Mouse (Mus musculus) lung, embryonic 16.5 days (tissue): Measurements from ENCODE around the gene Gzf1. TPM values are rescaled to one million over a fixed set of nuclear protein-coding genes. Genes with fewer than 3 reads are reported as not detected.

Source experiments
- ATAC-seq: fragments of 200-750 bp; cut with Nextera tagmentation; 2 replicates; pipeline ENCODE4 v1.8.0; 2017; ENCODE audit warnings: low read depth, mild to moderate bottlenecking, moderate library complexity
- H3K27ac ChIP-seq: fragments of 300-500 bp; sonication (generic); 2 replicates; pipeline ENCODE4 v1.5.1; 2014; ENCODE audit warnings: mild to moderate bottlenecking, control low read depth, low read length
- H3K27me3 ChIP-seq: fragments of 300-500 bp; sonication (generic); 2 replicates; pipeline ENCODE4 v1.6.1; 2014; ENCODE audit warnings: low read depth, low read length, mixed read lengths; ENCODE audit not compliant: control insufficient read depth, insufficient read depth
- H3K36me3 ChIP-seq: fragments of 300-500 bp; sonication (generic); 2 replicates; pipeline ENCODE4 v1.6.1; 2014; ENCODE audit warnings: low read length; ENCODE audit not compliant: control insufficient read depth, insufficient read depth
- H3K4me1 ChIP-seq: fragments of 300-500 bp; sonication (generic); replicated peaks from 2 replicates; pipeline ENCODE4 v1.6.1; 2014; ENCODE audit warnings: low read length, mixed read lengths; ENCODE audit not compliant: control insufficient read depth, insufficient read depth
- H3K4me2 ChIP-seq: fragments of 300-500 bp; sonication (generic); 2 replicates; pipeline ENCODE4 v1.6.1; 2014; ENCODE audit warnings: low read depth, low read length, control low read depth
- H3K4me3 ChIP-seq: fragments of 300-500 bp; sonication (generic); 2 replicates; pipeline ENCODE4 v1.5.1; 2014; ENCODE audit warnings: mild to moderate bottlenecking, low read length, control low read depth
- H3K9ac ChIP-seq: fragments of 300-500 bp; sonication (generic); 2 replicates; pipeline ENCODE4 v1.6.1; 2014; ENCODE audit warnings: low read length, control low read depth
- H3K9me3 ChIP-seq: fragments of 300-500 bp; sonication (generic); 2 replicates; pipeline ENCODE4 v1.6.1; 2016; ENCODE audit warnings: low read length; ENCODE audit not compliant: control insufficient read depth
- WGBS: fragments of 180-500 bp; shearing (Covaris S2); extraction: QIAGEN DNeasy Blood & Tissue Kit; methylation state at CpG from one replicate; pipeline ENCODE4 v1.1.7; 2014; 5-methylcytosine and 5-hydroxymethylcytosine counted together
- polyA plus RNA-seq: library from polyadenylated mRNA; unstranded; fragments of >200 nt; fragmentation: Nextera tagmentation; extraction: Ambion mirVana; gene quantifications from 2 replicates; pipeline ENCODE4 v1.2.1, GENCODE M21; 2015

The Gzf1 gene
- polyA plus RNA-seq, 1 experiment from 2014 or later, result 22.6 TPM

GRCm38 (mm10) chr2:148672199-148673096 is 8.4 kb upstream of the Gzf1 start, which contains the start of gene Nxt1:
TSS of gene Nxt1 (plus strand) at chr2:148672601.
- Histone ChIP-seq H3K4me2 (peak within 1 kb of the TSS; percentile 87), H3K27ac (peak within 1 kb of the TSS; percentile 73), H3K9ac (peak within 1 kb of the TSS; percentile 91), H3K27me3 (no peaks in the 10 kb centered on the region), H3K9me3 (no peaks in the 10 kb centered on the region), H3K4me3 (peak within 1 kb of the TSS; percentile 79), H3K4me1 (peaks cover 10% of the 10 kb centered on the region), H3K36me3 (peaks cover 11% of the 10 kb centered on the region)
- under 1% methylated on average over 58 of the region's 58 CpGs for WGBS
- ATAC-seq, result peak; percentile 100

DNA sequence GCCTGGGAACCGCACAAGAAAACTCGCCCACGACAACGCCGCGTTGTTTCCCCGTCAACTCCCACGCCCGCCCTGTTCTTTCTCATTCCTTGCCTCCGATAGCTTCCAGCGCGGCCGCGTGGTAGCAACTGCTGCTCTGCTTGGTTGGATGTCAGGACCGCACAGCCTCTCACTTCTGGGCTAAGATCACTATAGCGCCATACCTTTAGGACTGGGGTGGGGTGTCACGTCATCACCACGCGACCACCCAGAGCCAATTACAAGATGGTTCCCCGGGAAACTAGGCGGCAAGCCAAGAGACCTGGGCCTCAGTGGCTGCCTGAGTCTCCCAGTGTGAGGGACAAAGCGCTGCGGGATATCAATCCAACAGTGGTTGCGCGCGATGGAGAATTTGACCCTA is 3.0 kb upstream of the Gzf1 start:
- Histone ChIP-seq H3K9ac (peak overlapping the region; percentile 8), H3K4me3 (peak overlapping the region; percentile 34), H3K4me2 (peak overlapping the region; percentile 43), H3K36me3 (peaks cover 11% of the 10 kb centered on the region), H3K27ac (peak overlapping the region; percentile 19), H3K4me1 (peaks cover 35% of the 10 kb centered on the region), H3K27me3 (no peaks in the 10 kb centered on the region), H3K9me3 (no peaks in the 10 kb centered on the region)
- WGBS, result 13% methylated on average over 26 of the region's 26 CpGs
- ATAC-seq, result no peak

DNA sequence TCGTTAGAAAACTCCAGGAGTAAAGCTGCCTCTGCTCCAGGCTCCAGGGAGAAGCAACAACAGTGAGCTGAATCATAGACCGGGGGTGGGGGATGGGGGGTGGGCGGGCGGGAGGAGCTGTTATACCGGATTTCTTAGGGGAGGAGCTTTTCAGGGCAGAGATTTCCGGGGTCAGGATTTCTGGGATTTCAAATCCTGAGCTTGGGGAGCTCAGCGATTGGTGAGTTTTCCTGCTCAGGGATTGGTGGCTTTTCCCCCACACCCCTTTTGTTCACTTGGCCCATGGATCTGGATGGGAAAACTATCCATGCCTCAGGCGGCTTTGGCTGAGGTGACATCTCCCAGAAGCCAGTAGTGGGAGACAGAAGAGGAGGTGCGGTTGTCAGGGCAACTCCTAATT is 1.5 kb upstream of the Gzf1 start:
- Histone ChIP-seq H3K4me1 (peaks cover 25% of the 10 kb centered on the region), H3K36me3 (peaks cover 16% of the 10 kb centered on the region), H3K9ac (peak overlapping the region; percentile 32), H3K27ac (peak overlapping the region; percentile 82), H3K9me3 (no peaks in the 10 kb centered on the region), H3K4me2 (peak overlapping the region; percentile 38), H3K27me3 (no peaks in the 10 kb centered on the region), H3K4me3 (peak overlapping the region; percentile 15)
- peak; percentile 15; the same call in 1 of the 2 replicates for ATAC-seq
- 11% methylated on average over 9 of the region's 9 CpGs for WGBS

DNA sequence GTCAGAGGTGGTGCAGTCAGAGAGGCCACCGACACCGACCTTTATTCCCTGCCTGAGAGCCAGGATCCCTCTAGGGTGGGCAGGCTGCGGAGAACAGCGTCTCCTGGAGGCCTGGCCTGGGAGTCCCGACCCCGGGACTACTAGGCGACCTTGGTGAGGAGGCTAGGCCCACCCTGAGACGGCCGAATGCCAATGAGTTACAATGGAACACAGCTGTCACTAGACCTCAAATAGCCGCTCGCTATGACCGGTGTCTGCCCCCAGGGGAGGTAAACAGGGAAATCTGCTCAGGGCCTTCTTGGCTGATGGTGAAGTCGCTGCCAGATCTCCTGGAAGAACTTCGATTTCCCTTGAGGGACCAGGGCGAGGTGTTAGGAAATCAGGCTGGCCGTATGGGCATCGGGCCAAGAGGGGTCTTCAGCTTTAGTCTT is 653 bp downstream of the Gzf1 start:
- no peaks in the 10 kb centered on the region for H3K27me3 ChIP-seq
- H3K36me3 ChIP-seq, result peaks cover 13% of the 10 kb centered on the region
- peaks cover 25% of the 10 kb centered on the region for H3K4me1 ChIP-seq
- H3K4me3 ChIP-seq, result peak overlapping the region; percentile 70
- ATAC-seq, result peak; percentile 56
- WGBS, result 5% methylated on average over 17 of the region's 17 CpGs
- no peaks in the 10 kb centered on the region for H3K9me3 ChIP-seq
- peak overlapping the region; percentile 89 for H3K4me2 ChIP-seq
- H3K9ac ChIP-seq, result peak overlapping the region; percentile 81
- H3K27ac ChIP-seq, result peak overlapping the region; percentile 61

DNA sequence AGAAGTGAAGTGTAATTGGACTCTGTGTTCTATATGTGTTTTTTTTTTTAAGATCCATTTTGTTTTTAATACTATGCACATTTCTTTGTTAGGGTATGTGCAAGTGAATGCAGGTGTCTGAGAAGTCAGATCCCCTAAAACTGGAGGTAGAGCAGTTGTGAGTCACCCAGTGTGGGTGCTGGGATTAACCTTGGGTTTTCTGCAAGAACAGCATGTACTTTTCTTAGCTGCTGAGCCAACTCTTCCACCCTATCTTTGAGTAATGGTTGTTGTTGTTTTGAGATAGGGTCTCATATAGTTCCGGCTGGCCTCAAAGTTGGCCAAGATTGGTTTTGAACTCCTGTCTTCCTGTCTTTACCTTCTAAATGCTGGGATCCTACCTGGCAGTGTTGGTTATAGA is 2.2 kb downstream of the Gzf1 start:
- 87% methylated on average over 1 of the region's 1 CpGs for WGBS
- no peak overlapping the region for H3K9ac ChIP-seq
- H3K4me1 ChIP-seq, result peaks cover 25% of the 10 kb centered on the region
- H3K4me3 ChIP-seq, result no peak overlapping the region
- H3K27me3 ChIP-seq, result no peaks in the 10 kb centered on the region
- peaks cover 13% of the 10 kb centered on the region for H3K36me3 ChIP-seq
- H3K9me3 ChIP-seq, result no peaks in the 10 kb centered on the region
- H3K27ac ChIP-seq, result no peak overlapping the region
- no peak for ATAC-seq
- H3K4me2 ChIP-seq, result no peak overlapping the region

- Histone ChIP-seq H3K9me3 (no peaks in the 10 kb centered on the region), H3K9ac (no peak overlapping the region), H3K4me3 (no peak overlapping the region), H3K27ac (no peak overlapping the region), H3K4me1 (peaks cover 13% of the 10 kb centered on the region), H3K27me3 (no peaks in the 10 kb centered on the region), H3K36me3 (peaks cover 21% of the 10 kb centered on the region), H3K4me2 (no peak overlapping the region)
- ATAC-seq, result no peak
- WGBS, result 89% methylated on average over 2 of the region's 2 CpGs
These were observed 4.1 kb downstream of the Gzf1 start for GRCm38 (mm10) chr2:148684972-148685371.

DNA sequence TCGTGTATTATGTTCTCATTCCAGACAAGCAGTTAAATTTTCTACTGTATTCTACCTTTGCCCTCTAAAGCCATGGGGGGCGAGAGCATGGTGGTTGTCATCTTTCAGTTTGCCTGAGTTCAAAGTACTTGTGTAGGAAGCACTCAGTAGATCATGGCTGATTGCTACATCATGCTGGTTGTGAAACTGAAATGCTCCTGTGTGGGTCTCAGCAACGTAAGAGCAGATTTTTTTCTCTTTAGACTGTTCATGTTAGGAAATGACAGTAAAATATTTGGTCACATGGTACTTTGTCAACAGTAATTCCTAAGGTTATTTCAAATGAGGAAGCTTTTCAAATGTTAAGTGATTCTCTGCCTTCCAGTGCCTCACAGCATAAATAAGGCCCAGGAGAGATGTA is 4.9 kb downstream of the Gzf1 start:
- 76% methylated on average over 3 of the region's 3 CpGs for WGBS
- Histone ChIP-seq H3K36me3 (peaks cover 28% of the 10 kb centered on the region), H3K9ac (no peak overlapping the region), H3K4me1 (peaks cover 10% of the 10 kb centered on the region), H3K4me2 (no peak overlapping the region), H3K9me3 (no peaks in the 10 kb centered on the region), H3K4me3 (no peak overlapping the region), H3K27ac (no peak overlapping the region), H3K27me3 (no peaks in the 10 kb centered on the region)
- no peak for ATAC-seq

- Histone ChIP-seq H3K9me3 (no peaks in the 10 kb centered on the region), H3K9ac (no peak overlapping the region), H3K4me1 (peaks cover 6% of the 10 kb centered on the region), H3K27ac (no peak overlapping the region), H3K36me3 (peaks cover 38% of the 10 kb centered on the region), H3K4me2 (no peak overlapping the region), H3K4me3 (no peak overlapping the region), H3K27me3 (no peaks in the 10 kb centered on the region)
- peak; percentile 55; the same call in 1 of the 2 replicates for ATAC-seq
- 73% methylated on average over 1 of the region's 1 CpGs for WGBS
These were observed 6.0 kb downstream of the Gzf1 start for GRCm38 (mm10) chr2:148686862-148687261.

DNA sequence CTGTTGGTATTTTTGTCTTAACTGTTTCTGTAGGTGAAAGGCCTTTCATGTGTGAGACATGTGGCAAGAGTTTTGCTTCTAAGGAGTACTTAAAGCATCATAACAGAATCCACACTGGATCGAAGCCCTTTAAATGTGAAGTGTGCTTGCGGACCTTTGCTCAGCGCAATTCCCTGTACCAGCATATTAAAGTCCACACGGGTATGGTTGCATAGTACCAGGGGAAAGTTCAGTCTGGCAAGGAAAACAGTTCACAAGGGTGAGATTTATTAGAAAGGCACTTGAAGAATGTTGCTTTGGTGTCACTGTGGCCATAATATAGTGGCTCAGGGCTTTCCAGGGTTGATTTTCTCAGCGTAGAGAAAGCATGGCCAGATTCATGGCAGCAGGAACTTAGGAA is 7.1 kb downstream of the Gzf1 start:
- H3K27ac ChIP-seq, result no peak overlapping the region
- H3K27me3 ChIP-seq, result no peaks in the 10 kb centered on the region
- H3K4me1 ChIP-seq, result no peaks in the 10 kb centered on the region; the same call in 1 of the 2 replicates
- ATAC-seq, result no peak
- H3K9ac ChIP-seq, result no peak overlapping the region
- peaks cover 39% of the 10 kb centered on the region for H3K36me3 ChIP-seq
- no peaks in the 10 kb centered on the region for H3K9me3 ChIP-seq
- WGBS, result 89% methylated on average over 5 of the region's 5 CpGs
- H3K4me3 ChIP-seq, result no peak overlapping the region
- no peak overlapping the region for H3K4me2 ChIP-seq
